Mouse (Mus musculus) neural tube, embryonic 13.5 days (tissue): ENCODE measurements around the gene Gm43302. TPM values are rescaled to one million over a fixed set of nuclear protein-coding genes. Genes with fewer than 3 reads are reported as not detected.
"Not testable (repeated sequence)": the region's sequence is repeated elsewhere in the genome, so short reads cannot be mapped to it uniquely, and the experiment has no call there.

Experiments
- ATAC-seq: fragments of 200-750 bp; cut with Nextera tagmentation; 2 replicates; pipeline ENCODE4 v1.8.0; 2017; ENCODE audit warnings: low read depth, mild to moderate bottlenecking, moderate TSS enrichment, moderate library complexity
- H3K27ac ChIP-seq: fragments of 300-500 bp; sonication (generic); replicated peaks from 2 replicates; pipeline ENCODE4 v1.5.1; 2015; ENCODE audit warnings: moderate library complexity, mild to moderate bottlenecking, inconsistent platforms
- H3K27me3 ChIP-seq: fragments of 300-500 bp; sonication (generic); 2 replicates; pipeline ENCODE4 v1.6.1; 2015; ENCODE audit warnings: mild to moderate bottlenecking, inconsistent platforms
- H3K36me3 ChIP-seq: fragments of 300-500 bp; sonication (generic); 2 replicates; pipeline ENCODE4 v1.6.1; 2015; ENCODE audit warnings: mild to moderate bottlenecking, inconsistent platforms
- H3K4me1 ChIP-seq: fragments of 300-500 bp; sonication (generic); replicated peaks from 2 replicates; pipeline ENCODE4 v1.6.1; 2015; ENCODE audit warnings: inconsistent platforms
- H3K4me2 ChIP-seq: fragments of 300-500 bp; sonication (generic); 2 replicates; pipeline ENCODE4 v1.6.1; 2015; ENCODE audit warnings: inconsistent platforms, mild to moderate bottlenecking, moderate library complexity
- H3K4me3 ChIP-seq: fragments of 300-500 bp; sonication (generic); 2 replicates; pipeline ENCODE4 v1.5.1; 2015; ENCODE audit warnings: mild to moderate bottlenecking, inconsistent platforms
- H3K9ac ChIP-seq: fragments of 300-500 bp; sonication (generic); 2 replicates; pipeline ENCODE4 v1.6.1; 2015; ENCODE audit warnings: moderate library complexity, mild to moderate bottlenecking, inconsistent platforms
- H3K9me3 ChIP-seq: fragments of 300-500 bp; sonication (generic); 2 replicates; pipeline ENCODE4 v1.6.1; 2016; ENCODE audit warnings: inconsistent platforms
- WGBS: fragments of 180-500 bp; shearing (Covaris S2); methylation state at CpG from one replicate; pipeline ENCODE4 v1.1.7; 2015; 5-methylcytosine and 5-hydroxymethylcytosine counted together
- polyA plus RNA-seq: library from polyadenylated mRNA; unstranded; fragments of >200 nt; fragmentation: Nextera tagmentation; extraction: Ambion mirVana; gene quantifications from 2 replicates; pipeline ENCODE4 v1.2.1, GENCODE M21; 2015

The Gm43302 gene
- not detected in 2 replicates for polyA plus RNA-seq

- H3K36me3 ChIP-seq, H3K9me3 ChIP-seq, H3K9ac ChIP-seq, H3K4me3 ChIP-seq, ATAC-seq, H3K4me1 ChIP-seq, H3K27ac ChIP-seq, H3K27me3 ChIP-seq, H3K4me2 ChIP-seq: not testable (repeated sequence)
- 59% methylated on average over 3 of the region's 3 CpGs for WGBS
Measured at GRCm38 (mm10) chr5:105293226-105294165, at the start of gene Gm43302, which contains the start of gene Gbp6. Gene Gm43302, minus strand, starts transcription at chr5:105293695. Gene Gbp6, minus strand, starts transcription at chr5:105293698.

GRCm38 (mm10) chr5:105341281-105341680 lies 47.8 kb upstream of the Gm43302 start:
- WGBS, result 81% methylated on average over 2 of the region's 2 CpGs
- Histone ChIP-seq H3K4me1 (no peaks in the 10 kb centered on the region), H3K27me3 (no peaks in the 10 kb centered on the region)

GRCm38 (mm10) chr5:105322543-105322942 lies 29.0 kb upstream of the Gm43302 start:
- no peaks in the 10 kb centered on the region for H3K36me3 ChIP-seq
- no peaks in the 10 kb centered on the region for H3K4me1 ChIP-seq
- no peaks in the 10 kb centered on the region for H3K9me3 ChIP-seq
- no peaks in the 10 kb centered on the region for H3K27me3 ChIP-seq
- no peak overlapping the region for H3K9ac ChIP-seq
- no peak overlapping the region for H3K4me2 ChIP-seq
- ATAC-seq, result no peak
- WGBS, result 69% methylated on average over 2 of the region's 2 CpGs
- no peak overlapping the region for H3K27ac ChIP-seq
- H3K4me3 ChIP-seq, result no peak overlapping the region

More at GRCm38 (mm10) chr5:105341281-105341680, 47.8 kb upstream of the Gm43302 start:
- Histone ChIP-seq H3K9me3 (no peaks in the 10 kb centered on the region), H3K4me3 (no peak overlapping the region), H3K9ac (no peak overlapping the region), H3K27ac (no peak overlapping the region), H3K36me3 (no peaks in the 10 kb centered on the region), H3K4me2 (no peak overlapping the region)
- ATAC-seq, result no peak

GRCm38 (mm10) chr5:105310941-105311340 lies 17.4 kb upstream of the Gm43302 start:
- Histone ChIP-seq H3K4me1 (no peaks in the 10 kb centered on the region), H3K9ac (no peak overlapping the region), H3K4me2 (no peak overlapping the region), H3K9me3 (no peaks in the 10 kb centered on the region), H3K27me3 (no peaks in the 10 kb centered on the region), H3K36me3 (no peaks in the 10 kb centered on the region), H3K4me3 (no peak overlapping the region), H3K27ac (no peak overlapping the region)
- ATAC-seq, result no peak
- WGBS, result 82% methylated on average over 2 of the region's 2 CpGs

GRCm38 (mm10) chr5:105309148-105309547 lies 15.7 kb upstream of the Gm43302 start:
- H3K9ac ChIP-seq, H3K4me1 ChIP-seq, H3K9me3 ChIP-seq, H3K27me3 ChIP-seq, H3K27ac ChIP-seq, ATAC-seq, H3K36me3 ChIP-seq, H3K4me3 ChIP-seq, H3K4me2 ChIP-seq: not testable (repeated sequence)
- 62% methylated on average over 1 of the region's 1 CpGs for WGBS

- H3K9ac ChIP-seq, ATAC-seq, H3K27me3 ChIP-seq, H3K9me3 ChIP-seq, H3K4me1 ChIP-seq, H3K4me2 ChIP-seq, H3K4me3 ChIP-seq, H3K27ac ChIP-seq, H3K36me3 ChIP-seq: not testable (repeated sequence)
Measured at GRCm38 (mm10) chr5:105306946-105307345, 13.5 kb upstream of the Gm43302 start.

GRCm38 (mm10) chr5:105306159-105306581 lies 12.7 kb upstream of the Gm43302 start:
- Histone ChIP-seq H3K4me2 (no peak overlapping the region), H3K4me1 (no peaks in the 10 kb centered on the region), H3K4me3 (no peak overlapping the region), H3K36me3 (no peaks in the 10 kb centered on the region), H3K9me3 (no peaks in the 10 kb centered on the region), H3K9ac (no peak overlapping the region), H3K27me3 (no peaks in the 10 kb centered on the region), H3K27ac (no peak overlapping the region)
- ATAC-seq, result no peak
- WGBS, result 90% methylated on average over 1 of the region's 1 CpGs

- ATAC-seq, H3K4me3 ChIP-seq, H3K27me3 ChIP-seq, H3K27ac ChIP-seq, H3K4me1 ChIP-seq, H3K36me3 ChIP-seq, H3K9ac ChIP-seq, H3K9me3 ChIP-seq, H3K4me2 ChIP-seq: not testable (repeated sequence)
- WGBS, result 92% methylated on average over 4 of the region's 4 CpGs
Measured at GRCm38 (mm10) chr5:105305671-105306070, 12.2 kb upstream of the Gm43302 start.

GRCm38 (mm10) chr5:105301963-105302362 lies 8.5 kb upstream of the Gm43302 start:
- ATAC-seq, result no peak
- H3K4me1 ChIP-seq, result no peaks in the 10 kb centered on the region
- H3K9me3 ChIP-seq, result no peaks in the 10 kb centered on the region
- H3K9ac ChIP-seq, result no peak overlapping the region
- WGBS, result 76% methylated on average over 4 of the region's 4 CpGs
- no peak overlapping the region for H3K27ac ChIP-seq
- no peaks in the 10 kb centered on the region for H3K27me3 ChIP-seq
- no peaks in the 10 kb centered on the region for H3K36me3 ChIP-seq
- H3K4me2 ChIP-seq, result no peak overlapping the region
- no peak overlapping the region for H3K4me3 ChIP-seq

- Histone ChIP-seq H3K9me3 (no peaks in the 10 kb centered on the region), H3K9ac (no peak overlapping the region), H3K4me2 (no peak overlapping the region), H3K4me3 (no peak overlapping the region), H3K4me1 (no peaks in the 10 kb centered on the region), H3K27me3 (no peaks in the 10 kb centered on the region), H3K36me3 (no peaks in the 10 kb centered on the region), H3K27ac (no peak overlapping the region)
- 51% methylated on average over 2 of the region's 2 CpGs for WGBS
- ATAC-seq, result no peak
Measured at GRCm38 (mm10) chr5:105301531-105301930, 8.0 kb upstream of the Gm43302 start.

- WGBS, result 83% methylated on average over 3 of the region's 3 CpGs
- H3K9me3 ChIP-seq, result no peaks in the 10 kb centered on the region
- H3K9ac ChIP-seq, result no peak overlapping the region
- H3K27me3 ChIP-seq, result no peaks in the 10 kb centered on the region
- no peaks in the 10 kb centered on the region for H3K4me1 ChIP-seq
- H3K4me3 ChIP-seq, result no peak overlapping the region
- ATAC-seq, result no peak
- no peak overlapping the region for H3K27ac ChIP-seq
- no peaks in the 10 kb centered on the region for H3K36me3 ChIP-seq
- no peak overlapping the region for H3K4me2 ChIP-seq
Measured at GRCm38 (mm10) chr5:105295746-105296145, 2.3 kb upstream of the Gm43302 start.

GRCm38 (mm10) chr5:105292492-105292891 lies 1.0 kb downstream of the Gm43302 start:
- H3K4me3 ChIP-seq, result no peak overlapping the region
- no peaks in the 10 kb centered on the region for H3K27me3 ChIP-seq
- H3K9me3 ChIP-seq, result no peaks in the 10 kb centered on the region
- no peak overlapping the region for H3K27ac ChIP-seq
- no peak overlapping the region for H3K4me2 ChIP-seq
- H3K4me1 ChIP-seq, result no peaks in the 10 kb centered on the region
- no peaks in the 10 kb centered on the region for H3K36me3 ChIP-seq
- no peak for ATAC-seq
- WGBS, result 82% methylated on average over 1 of the region's 1 CpGs
- H3K9ac ChIP-seq, result no peak overlapping the region

GRCm38 (mm10) chr5:105290921-105291320 lies 2.6 kb downstream of the Gm43302 start:
- not testable (repeated sequence) for H3K27ac ChIP-seq, H3K36me3 ChIP-seq, H3K4me2 ChIP-seq, H3K9ac ChIP-seq, H3K27me3 ChIP-seq, H3K4me1 ChIP-seq, H3K4me3 ChIP-seq, H3K9me3 ChIP-seq, ATAC-seq
- 93% methylated on average over 3 of the region's 3 CpGs for WGBS
